Mouse (Mus musculus) liver, postnatal 0 days (tissue): ENCODE data around the gene Smarce1. TPM values are rescaled to one million over a fixed set of nuclear protein-coding genes. Genes with fewer than 3 reads are reported as not detected.

Experiments used
- ATAC-seq: fragments of 200-750 bp; cut with Nextera tagmentation; 2 replicates; pipeline ENCODE4 v1.8.0; 2017; ENCODE audit warnings: mild to moderate bottlenecking, moderate library complexity
- DNase-seq: peaks from one replicate; pipeline ENCODE4 v3.0.0-alpha.2; 2016
- H3K27ac ChIP-seq: fragments of 300-500 bp; sonication (generic); 2 replicates; pipeline ENCODE4 v1.5.1; 2014; ENCODE audit warnings: antibody characterized with exemption, moderate library complexity, mild to moderate bottlenecking, low read depth
- H3K27me3 ChIP-seq: fragments of 300-500 bp; sonication (generic); 2 replicates; pipeline ENCODE4 v1.6.1; 2014; ENCODE audit warnings: low read length, control low read depth, mixed read lengths; ENCODE audit not compliant: insufficient read depth
- H3K36me3 ChIP-seq: fragments of 300-500 bp; sonication (generic); replicated peaks from 2 replicates; pipeline ENCODE4 v1.6.1; 2014; ENCODE audit warnings: mild to moderate bottlenecking, control low read depth, low read length, moderate library complexity, mixed read lengths; ENCODE audit not compliant: insufficient read depth
- H3K4me1 ChIP-seq: fragments of 300-500 bp; sonication (generic); 2 replicates; pipeline ENCODE4 v1.6.1; 2014; ENCODE audit warnings: antibody characterized with exemption, mild to moderate bottlenecking, control low read depth; ENCODE audit not compliant: insufficient read depth
- H3K4me2 ChIP-seq: fragments of 300-500 bp; sonication (generic); 2 replicates; pipeline ENCODE4 v1.6.1; 2014; ENCODE audit warnings: low read depth, mild to moderate bottlenecking, low read length, moderate library complexity, mixed read lengths
- H3K4me3 ChIP-seq: fragments of 300-500 bp; sonication (generic); 2 replicates; pipeline ENCODE4 v1.5.1; 2014; ENCODE audit warnings: low read depth, low read length
- H3K9ac ChIP-seq: fragments of 300-500 bp; sonication (generic); replicated peaks from 2 replicates; pipeline ENCODE4 v1.6.1; 2014; ENCODE audit warnings: mild to moderate bottlenecking, moderate library complexity
- H3K9me3 ChIP-seq: fragments of 300-500 bp; sonication (generic); 2 replicates; pipeline ENCODE4 v1.6.1; 2016; ENCODE audit warnings: mild to moderate bottlenecking, control low read depth, low read length, mixed read lengths
- CTCF ChIP-seq: sonication (generic); IDR thresholded peaks from 2 replicates; pipeline ENCODE4 v1.5.1; 2016; ENCODE audit warnings: antibody characterized with exemption, low read depth
- EP300 ChIP-seq: IDR thresholded peaks from 2 replicates; pipeline ENCODE4 v1.6.1; 2016; ENCODE audit warnings: antibody characterized with exemption, low read depth, mild to moderate bottlenecking
- WGBS: fragments of 180-500 bp; shearing (Covaris S2); extraction: QIAGEN DNeasy Blood & Tissue Kit; methylation state at CpG from one replicate; pipeline ENCODE4 v1.1.7; 2014; ENCODE audit not compliant: insufficient replicate concordance; 5-methylcytosine and 5-hydroxymethylcytosine counted together
- polyA plus RNA-seq: library from polyadenylated mRNA; unstranded; fragments of >200 nt; fragmentation: Nextera tagmentation; extraction: Ambion mirVana; gene quantifications from 2 replicates; pipeline ENCODE4 v1.2.1, GENCODE M21; 2015

Smarce1 gene
- polyA plus RNA-seq, 1 experiment from 2014 or later, result 61.0 TPM

DNA sequence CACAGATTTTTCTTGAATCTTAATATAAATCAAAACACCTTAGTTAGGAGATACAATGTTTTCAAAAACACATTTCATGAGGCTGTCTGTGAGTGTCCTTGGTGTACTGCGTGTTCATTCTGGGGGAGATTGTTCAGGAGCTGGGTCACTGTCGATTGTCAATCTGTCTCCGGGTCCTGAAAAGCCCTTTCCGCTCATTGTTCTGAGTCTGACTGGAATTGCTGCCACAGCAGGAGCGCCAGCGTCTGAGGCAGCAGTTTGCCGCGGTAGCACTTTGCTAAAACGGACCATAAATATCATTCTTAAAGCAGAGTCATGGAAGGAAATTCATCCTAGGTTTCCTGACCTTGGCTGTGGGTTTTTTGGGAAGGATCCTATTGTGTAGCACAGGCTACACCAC is 35.0 kb upstream of the Smarce1 start:
- H3K27me3 ChIP-seq, result no peaks in the 10 kb centered on the region
- H3K36me3 ChIP-seq, result no peaks in the 10 kb centered on the region
- ATAC-seq (0 out of 2 replicates have a peak, but pooled peaks have one; percentile 21), DNase-seq (no peak)
- TF ChIP-seq EP300 (no peak), CTCF (no peak)
- peak overlapping the region; percentile 48 for H3K27ac ChIP-seq
- no peak overlapping the region for H3K9ac ChIP-seq
- no peak overlapping the region for H3K4me3 ChIP-seq
- no peaks in the 10 kb centered on the region for H3K4me1 ChIP-seq
- no peak overlapping the region for H3K4me2 ChIP-seq
- no peaks in the 10 kb centered on the region for H3K9me3 ChIP-seq
- WGBS, result 31% methylated on average over 9 of the region's 9 CpGs

DNA sequence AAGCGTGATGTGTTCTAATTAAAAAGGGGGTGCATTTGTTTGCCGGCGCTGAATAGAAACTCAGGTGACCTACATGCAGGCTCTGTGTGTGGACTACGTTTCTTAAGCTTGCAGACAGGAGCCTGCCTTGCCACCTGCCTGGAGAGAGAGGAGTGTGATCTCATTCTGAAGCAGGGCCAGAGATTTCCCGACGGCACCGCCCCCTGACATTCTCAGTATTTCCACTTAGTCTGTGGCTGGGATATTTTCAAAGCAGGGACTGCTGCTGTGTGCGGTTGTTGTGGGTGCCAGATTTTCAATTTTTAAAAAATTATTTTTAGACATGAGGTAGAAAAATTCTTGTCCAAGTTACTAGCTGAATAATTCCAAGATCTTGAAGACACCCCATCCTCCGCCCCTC is 34.4 kb upstream of the Smarce1 start:
- no peak overlapping the region for H3K4me2 ChIP-seq
- 67% methylated on average over 9 of the region's 9 CpGs for WGBS
- H3K36me3 ChIP-seq, result no peaks in the 10 kb centered on the region
- no peaks in the 10 kb centered on the region for H3K9me3 ChIP-seq
- DNase-seq, result no peak
- H3K9ac ChIP-seq, result no peak overlapping the region
- no peaks in the 10 kb centered on the region for H3K27me3 ChIP-seq
- ATAC-seq, result no peak
- H3K27ac ChIP-seq, result peak overlapping the region; percentile 48
- no peaks in the 10 kb centered on the region for H3K4me1 ChIP-seq
- TF ChIP-seq EP300, result no peak
- TF ChIP-seq CTCF, result no peak
- no peak overlapping the region for H3K4me3 ChIP-seq

DNA sequence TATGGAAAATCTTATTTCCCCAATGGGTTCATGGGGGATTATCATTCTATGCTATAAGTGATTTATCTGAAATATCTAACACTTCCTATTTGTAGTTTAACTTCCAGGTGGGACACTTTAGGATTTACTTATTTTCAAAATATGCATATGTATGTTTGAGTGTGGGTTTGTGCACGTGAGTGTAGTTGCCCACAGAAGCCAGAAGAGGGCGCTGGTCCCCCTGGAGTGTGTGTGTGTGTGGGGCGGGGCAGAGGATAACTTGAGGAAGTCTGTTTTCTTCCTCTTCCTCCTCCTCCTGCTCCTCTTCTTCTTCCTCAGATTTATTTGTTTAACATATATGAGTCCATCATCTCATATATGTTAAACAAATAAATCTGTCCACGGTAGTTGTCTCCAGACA is 25.4 kb upstream of the Smarce1 start:
- no peak for ATAC-seq
- Histone ChIP-seq H3K9ac (no peak overlapping the region), H3K27me3 (no peaks in the 10 kb centered on the region), H3K4me2 (no peak overlapping the region), H3K36me3 (no peaks in the 10 kb centered on the region), H3K4me1 (no peaks in the 10 kb centered on the region), H3K4me3 (no peak overlapping the region), H3K9me3 (no peaks in the 10 kb centered on the region), H3K27ac (no peak overlapping the region)
- WGBS, result 67% methylated on average over 4 of the region's 4 CpGs
- no peak for DNase-seq
- no peak for TF ChIP-seq EP300
- TF ChIP-seq CTCF, result peak; percentile 29

DNA sequence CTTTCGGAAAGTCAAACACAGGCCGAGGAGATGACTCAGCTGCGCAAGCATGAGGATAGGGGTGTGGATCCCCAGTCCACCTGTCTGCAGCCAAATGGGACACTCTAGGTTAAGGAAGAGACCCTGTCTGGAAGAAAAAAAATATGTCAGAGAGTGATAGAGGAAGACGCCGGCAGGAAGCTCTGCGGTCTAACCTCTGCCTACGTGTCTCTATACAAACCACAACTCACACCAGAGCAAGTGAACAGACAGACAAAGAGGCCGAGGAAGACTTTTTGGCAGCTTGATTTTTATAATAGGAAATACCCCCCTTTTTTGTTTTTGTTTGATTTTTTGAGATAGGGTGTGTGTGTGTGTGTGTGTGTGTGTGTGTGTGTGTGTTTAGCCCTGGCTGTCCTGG is 24.5 kb upstream of the Smarce1 start:
- no peaks in the 10 kb centered on the region for H3K4me1 ChIP-seq
- H3K4me2 ChIP-seq, result no peak overlapping the region
- no peaks in the 10 kb centered on the region for H3K9me3 ChIP-seq
- no peak overlapping the region for H3K27ac ChIP-seq
- no peak overlapping the region for H3K9ac ChIP-seq
- no peaks in the 10 kb centered on the region for H3K36me3 ChIP-seq
- H3K27me3 ChIP-seq, result no peaks in the 10 kb centered on the region
- H3K4me3 ChIP-seq, result no peak overlapping the region
- TF ChIP-seq CTCF (no peak), EP300 (no peak)
- WGBS, result 75% methylated on average over 8 of the region's 8 CpGs
- ATAC-seq (no peak), DNase-seq (no peak)

DNA sequence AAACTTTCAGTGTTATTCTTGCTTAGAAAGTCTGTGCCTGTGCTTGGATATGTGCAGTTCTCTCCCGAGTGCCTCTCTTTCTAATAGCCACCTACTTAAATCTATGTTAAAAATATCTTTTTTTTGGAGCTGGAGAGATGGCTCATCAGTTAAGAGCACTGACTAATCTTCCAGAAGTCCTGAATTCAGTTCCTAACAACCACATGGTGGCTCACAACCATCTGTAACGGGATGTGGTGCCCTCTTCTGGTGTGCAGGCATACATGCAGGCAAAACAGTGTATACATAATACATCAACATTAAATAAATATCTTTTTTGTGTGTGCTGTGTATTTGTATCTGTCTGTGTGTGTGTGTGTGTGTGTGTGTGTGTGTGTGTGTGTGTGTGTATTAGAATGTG is 23.1 kb upstream of the Smarce1 start:
- Histone ChIP-seq H3K4me2 (no peak overlapping the region), H3K4me1 (no peaks in the 10 kb centered on the region), H3K4me3 (no peak overlapping the region), H3K36me3 (no peaks in the 10 kb centered on the region), H3K9me3 (no peaks in the 10 kb centered on the region), H3K27me3 (no peaks in the 10 kb centered on the region), H3K27ac (no peak overlapping the region), H3K9ac (no peak overlapping the region)
- DNase-seq (no peak), ATAC-seq (no peak)
- TF ChIP-seq CTCF (peak; percentile 19; the same call in 1 of the 2 replicates), EP300 (no peak)
- 54% methylated on average over 2 of the region's 2 CpGs for WGBS

DNA sequence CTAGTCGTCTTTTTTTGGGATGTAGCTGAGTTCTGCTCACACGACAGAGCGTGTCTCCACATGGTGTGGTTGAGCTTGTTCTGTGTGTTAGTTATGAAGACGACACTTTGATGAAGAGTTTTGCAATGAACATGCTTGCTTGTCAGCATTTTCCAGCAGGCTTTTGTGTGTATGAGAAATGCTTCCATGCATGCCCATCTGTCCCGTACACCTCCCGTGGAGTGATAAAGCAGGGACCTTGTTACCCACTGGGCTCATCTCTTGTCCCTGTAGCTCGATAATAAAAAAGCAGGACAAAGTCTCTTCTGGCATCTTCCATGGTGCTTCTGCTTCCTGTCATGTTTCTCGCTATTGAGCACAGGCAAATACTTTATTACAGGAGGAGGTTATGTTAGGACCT is 21.9 kb upstream of the Smarce1 start:
- H3K4me1 ChIP-seq, result no peaks in the 10 kb centered on the region
- H3K36me3 ChIP-seq, result no peaks in the 10 kb centered on the region
- no peak overlapping the region for H3K4me2 ChIP-seq
- WGBS, result 65% methylated on average over 8 of the region's 8 CpGs
- TF ChIP-seq EP300, result no peak
- TF ChIP-seq CTCF, result no peak
- DNase-seq (no peak), ATAC-seq (no peak)
- no peaks in the 10 kb centered on the region for H3K27me3 ChIP-seq
- H3K9me3 ChIP-seq, result no peaks in the 10 kb centered on the region
- H3K27ac ChIP-seq, result no peak overlapping the region
- no peak overlapping the region for H3K9ac ChIP-seq
- H3K4me3 ChIP-seq, result no peak overlapping the region

DNA sequence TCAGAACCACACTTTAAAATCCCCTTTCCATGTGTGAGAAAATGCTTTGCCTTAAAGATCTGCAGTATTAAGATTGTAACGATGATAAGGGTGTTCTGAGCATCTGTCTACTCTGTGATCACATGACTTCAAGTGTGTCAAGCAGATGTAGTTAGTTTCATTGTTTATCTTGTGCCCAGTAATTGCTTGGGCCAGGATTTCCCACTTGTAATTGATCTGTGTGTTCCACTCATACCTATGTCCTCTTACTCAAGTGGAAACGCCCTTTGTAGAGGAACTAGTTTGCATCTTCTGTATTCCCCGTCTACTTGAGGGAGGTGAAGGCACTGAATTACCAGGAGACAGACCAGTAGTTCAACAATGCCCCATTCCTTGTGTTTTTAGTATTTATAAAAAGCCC is 19.8 kb upstream of the Smarce1 start:
- no peaks in the 10 kb centered on the region for H3K9me3 ChIP-seq
- DNase-seq, result no peak
- no peak overlapping the region for H3K27ac ChIP-seq
- no peaks in the 10 kb centered on the region for H3K36me3 ChIP-seq
- WGBS, result 52% methylated on average over 3 of the region's 3 CpGs
- H3K4me2 ChIP-seq, result no peak overlapping the region
- no peak for TF ChIP-seq EP300
- no peak for TF ChIP-seq CTCF
- H3K4me1 ChIP-seq, result no peaks in the 10 kb centered on the region
- H3K27me3 ChIP-seq, result no peaks in the 10 kb centered on the region
- no peak for ATAC-seq
- no peak overlapping the region for H3K9ac ChIP-seq
- H3K4me3 ChIP-seq, result no peak overlapping the region
